Mouse (Mus musculus) heart, embryonic 16.5 days (tissue): ENCODE results near the gene Parp2. TPM values are rescaled to one million over a fixed set of nuclear protein-coding genes. Genes with fewer than 3 reads are reported as not detected.

Experiments used
- polyA plus RNA-seq: library from polyadenylated mRNA; unstranded; fragments of >200 nt; fragmentation: Nextera tagmentation; extraction: Ambion mirVana; gene quantifications from 2 replicates; pipeline ENCODE4 v1.2.1, GENCODE M21; 2015

Gene Parp2
- polyA plus RNA-seq, 1 experiment from 2014 or later: 40.4 TPM

Other genes starting within 250 kb of the Parp2 start
- gene Olfr744, start 193.0 kb upstream of the Parp2 start, polyA plus RNA-seq: not detected in 2 replicates
- gene Olfr745, start 168.5 kb upstream of the Parp2 start, polyA plus RNA-seq: not detected in 2 replicates
- not detected in 2 replicates for gene Olfr746, start 160.8 kb upstream of the Parp2 start, polyA plus RNA-seq
- gene Olfr747, start 114.6 kb upstream of the Parp2 start, polyA plus RNA-seq: not detected in 2 replicates
- gene Olfr748, start 100.5 kb upstream of the Parp2 start, polyA plus RNA-seq: not detected in 2 replicates
- gene Olfr749, start 62.7 kb upstream of the Parp2 start, polyA plus RNA-seq: not detected in 2 replicates
- gene Ttc5, start 22.3 kb upstream of the Parp2 start, polyA plus RNA-seq: 46.1 and 48.8 TPM in 2 replicates
- gene Ccnb1ip1, start 109 bp upstream of the Parp2 start, polyA plus RNA-seq: not detected in 2 replicates
- gene Tep1, start 62.7 kb downstream of the Parp2 start, polyA plus RNA-seq: 5.1 and 5.6 TPM in 2 replicates
- 0.12 and 0.16 TPM in 2 replicates for gene Klhl33, start 89.7 kb downstream of the Parp2 start, polyA plus RNA-seq
- 134 and 141 TPM in 2 replicates for gene Osgep, start 117.1 kb downstream of the Parp2 start, polyA plus RNA-seq
- gene Apex1, start 117.1 kb downstream of the Parp2 start, polyA plus RNA-seq: 118 and 126 TPM in 2 replicates
- gene Pip4p1, start 123.0 kb downstream of the Parp2 start, polyA plus RNA-seq: 32.5 and 37.9 TPM in 2 replicates
- 32.0 and 36.9 TPM in 2 replicates for gene Pnp, start 123.2 kb downstream of the Parp2 start, polyA plus RNA-seq
- not detected in 2 replicates for gene Gm49342, start 136.7 kb downstream of the Parp2 start, polyA plus RNA-seq
- 0.31 and 0.43 TPM in 2 replicates for gene Pnp2, start 148.2 kb downstream of the Parp2 start, polyA plus RNA-seq
- 0.21 and 0.37 TPM in 2 replicates for gene Rnase10, start 199.9 kb downstream of the Parp2 start, polyA plus RNA-seq
- not detected in 2 replicates for gene Rnase9, start 234.0 kb downstream of the Parp2 start, polyA plus RNA-seq
- gene Rnase11, start 242.3 kb downstream of the Parp2 start, polyA plus RNA-seq: not detected in 2 replicates
- 0.71 TPM in 1 of 2 replicates, not detected in the other for gene Rnase12, start 249.8 kb downstream of the Parp2 start, polyA plus RNA-seq